ENCODE assay signal across 29 mouse cellular contexts in genomic region chr2:72733371-72733770, GRCm38 (mm10).
DNase-seq lines count a peak whose midpoint lies in the region; ATAC-seq and TF ChIP-seq lines count a peak whose summit lies in the region.
"Had no signal": no experiment of that assay in that cellular context is flagged by ENCODE, and none has a peak within 500 bp of the region (broad histone marks: within the 10 kb centered on the region; RNA-seq: fewer than 3 reads in every experiment).

No protein-coding gene starts in this region.

- DNase-seq in retina, postnatal 1 day = peak; percentile 24
- no peak for DNase-seq in retina, embryonic 14.5 days (ENCODE audit: low spot score)
- DNase-seq in MN1 (ENCODE audit: low spot score) = peak; percentile 15
- DNase-seq in ZHBTc4 (ENCODE audit: low read depth, low spot score) = peak; percentile 55
- DNase-seq in stomach, postnatal 0 days (ENCODE audit: low spot score) = no peak
- DNase-seq in ovary, postnatal 14 days (ENCODE audit: low spot score) = no peak
- no peak for DNase-seq in layer of hippocampus, postnatal 14 days (ENCODE audit: low spot score in 2 of 2)
- DNase-seq: adrenal gland, postnatal 25 days; cerebellum, adult 18-20 months; cerebellum, postnatal 10 days; gastrocnemius, postnatal 14 days; heart, postnatal 36 days; kidney, adult 8-10 months; kidney, postnatal 10 days; lung, embryonic 14.5 days; right cerebral cortex, postnatal 14 days; thymus, adult 18-20 months; thymus, postnatal 25 days had no signal

- no peak for TF ChIP-seq EP300 in stomach, postnatal 0 days (optimal IDR thresholded peaks at IDR 0.05)

- no peak overlapping the region for H3K4me2 ChIP-seq in stomach, postnatal 0 days (replicated peaks; ENCODE audit: low read depth)
- H3K4me2 ChIP-seq: heart, embryonic 11.5 days; hindbrain, embryonic 12.5 days; intestine, embryonic 15.5 days; limb, embryonic 12.5 days; liver, embryonic 15.5 days; lung, embryonic 14.5 days; midbrain, embryonic 12.5 days; neural tube, embryonic 12.5 days; stomach, embryonic 15.5 days had no signal

- no peak overlapping the region for H3K9ac ChIP-seq in stomach, postnatal 0 days (ENCODE audit: low read length)
- H3K9ac ChIP-seq: hindbrain, embryonic 12.5 days; intestine, embryonic 15.5 days; limb, embryonic 12.5 days; liver, embryonic 15.5 days; lung, embryonic 14.5 days; midbrain, embryonic 12.5 days; neural tube, embryonic 12.5 days; stomach, embryonic 15.5 days had no signal

- no peaks in the 10 kb centered on the region for H3K36me3 ChIP-seq in stomach, postnatal 0 days (ENCODE audit: control insufficient read depth, insufficient read depth, low read length)
- H3K36me3 ChIP-seq: hindbrain, embryonic 12.5 days; intestine, embryonic 15.5 days; limb, embryonic 12.5 days; liver, embryonic 15.5 days; midbrain, embryonic 12.5 days; neural tube, embryonic 12.5 days; stomach, embryonic 15.5 days had no signal

- peak; percentile 62; the same call in 1 of the 2 replicates for ATAC-seq in stomach, postnatal 0 days (ENCODE audit: low FRiP score, low TSS enrichment)
- ATAC-seq: forebrain, embryonic 16.5 days; hindbrain, postnatal 0 days; intestine, embryonic 15.5 days had no signal

- no peak for TF ChIP-seq CTCF in stomach, postnatal 0 days (IDR thresholded peaks at IDR 0.05; ENCODE audit: low read depth)

- H3K9me3 ChIP-seq in stomach, postnatal 0 days (ENCODE audit: control insufficient read depth, low read length) = no peaks in the 10 kb centered on the region
- H3K9me3 ChIP-seq: hindbrain, embryonic 12.5 days; intestine, embryonic 15.5 days; liver, embryonic 15.5 days; midbrain, embryonic 12.5 days; neural tube, embryonic 12.5 days; stomach, embryonic 15.5 days had no signal

- no peak overlapping the region for H3K27ac ChIP-seq in stomach, postnatal 0 days (replicated peaks)
- H3K27ac ChIP-seq: hindbrain, embryonic 12.5 days; hindbrain, postnatal 0 days; intestine, embryonic 15.5 days; limb, embryonic 12.5 days; liver, embryonic 15.5 days; midbrain, embryonic 12.5 days; neural tube, embryonic 12.5 days; stomach, embryonic 15.5 days had no signal

- WGBS in stomach, postnatal 0 days = 24% methylated on average over 3 of the region's 3 CpGs

- no peak overlapping the region for H3K4me3 ChIP-seq in stomach, postnatal 0 days (ENCODE audit: low read depth, low read length)
- H3K4me3 ChIP-seq: hindbrain, embryonic 12.5 days; intestine, embryonic 15.5 days; limb, embryonic 12.5 days; liver, embryonic 15.5 days; midbrain, embryonic 12.5 days; myocyte; neural tube, embryonic 12.5 days; stomach, embryonic 15.5 days had no signal

- no peaks in the 10 kb centered on the region for H3K4me1 ChIP-seq in stomach, postnatal 0 days (replicated peaks; ENCODE audit: control insufficient read depth, insufficient read depth)
- H3K4me1 ChIP-seq: hindbrain, embryonic 12.5 days; intestine, embryonic 15.5 days; liver, embryonic 15.5 days; midbrain, embryonic 12.5 days; neural tube, embryonic 12.5 days; stomach, embryonic 15.5 days had no signal

- H3K27me3 ChIP-seq in stomach, postnatal 0 days (ENCODE audit: control insufficient read depth, insufficient read depth, low read length) = no peaks in the 10 kb centered on the region
- H3K27me3 ChIP-seq: hindbrain, embryonic 12.5 days; intestine, embryonic 15.5 days; limb, embryonic 12.5 days; liver, embryonic 15.5 days; midbrain, embryonic 12.5 days; stomach, embryonic 15.5 days had no signal

Comparison
In these comparisons a context has a peak if more than half of its experiments do, and no peak if none do; other contexts are left out.
1. DNase-seq: peak in retina, postnatal 1 day (single experiment), MN1 (single experiment) and ZHBTc4 (single experiment); none in retina, embryonic 14.5 days (single experiment), stomach, postnatal 0 days (single experiment), ovary, postnatal 14 days (single experiment) and layer of hippocampus, postnatal 14 days (0 of 2).